Mouse (Mus musculus): ENCODE results near the gene Arid3a. TPM values are rescaled to one million over a fixed set of nuclear protein-coding genes. Genes with fewer than 3 reads are reported as not detected.

Arid3a gene
- polyA plus RNA-seq, 1 experiment from 2014 or later, result 5.8 TPM

DNA sequence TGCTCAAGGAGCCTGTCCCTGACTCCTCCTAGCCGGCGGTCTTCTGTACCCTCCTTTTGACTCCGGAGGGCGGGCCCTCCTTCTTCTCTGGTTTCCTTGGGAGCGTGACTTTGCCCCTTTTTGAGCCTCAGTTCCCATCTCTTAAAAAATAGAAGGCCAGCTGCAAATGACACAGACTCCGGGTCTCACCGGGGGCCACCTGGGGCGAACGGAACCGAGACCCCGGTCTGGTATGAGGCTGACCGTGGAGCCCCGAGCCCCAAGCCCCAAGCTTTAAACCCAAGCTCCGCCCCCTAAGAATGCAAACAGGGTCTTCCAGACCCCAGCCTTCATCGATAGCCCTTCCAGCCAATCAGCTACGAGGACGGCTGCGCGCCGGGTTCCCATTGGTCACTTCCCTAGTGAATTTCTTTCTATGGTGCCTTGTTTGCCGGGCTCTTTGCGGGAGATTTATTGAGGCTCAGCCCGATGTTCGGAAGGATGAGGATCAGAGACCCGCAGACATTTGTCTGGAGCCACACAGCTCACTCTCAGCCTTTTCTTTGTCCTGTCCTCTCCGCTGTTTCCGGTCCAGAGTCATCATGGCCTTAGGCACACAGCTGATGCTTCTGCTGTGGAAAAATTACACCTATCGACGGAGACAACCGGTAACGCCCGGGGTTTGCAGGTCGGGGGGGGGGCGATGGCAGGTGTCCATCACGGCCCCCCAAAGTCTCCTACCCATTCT lies 70.4 kb downstream of the Arid3a start:
- Histone ChIP-seq H3K27ac (ENCODE audit: low read length) (peak overlapping the region; percentile 97), H3K4me3 (ENCODE audit: low read depth, low read length) (peak overlapping the region; percentile 83), H3K4me2 (ENCODE audit: low read depth, low read length) (peak overlapping the region; percentile 82), H3K36me3 (ENCODE audit: control insufficient read depth, insufficient read depth) (peaks cover 4% of the 10 kb centered on the region; the same call in 1 of the 2 replicates), H3K27me3 (ENCODE audit: control insufficient read depth, insufficient read depth, low read depth, low read length) (no peaks in the 10 kb centered on the region), H3K9ac (ENCODE audit: low read depth, low read length) (peak overlapping the region; percentile 81), H3K4me1 (ENCODE audit: control insufficient read depth, low read depth, low read length) (peaks cover 37% of the 10 kb centered on the region), H3K9me3 (replicated peaks; ENCODE audit: control insufficient read depth, low read length) (no peaks in the 10 kb centered on the region)
- peak; percentile 75 for ATAC-seq (ENCODE audit: low read depth)
- WGBS (ENCODE audit: insufficient replicate concordance), result 2% methylated on average over 35 of the region's 35 CpGs

DNA sequence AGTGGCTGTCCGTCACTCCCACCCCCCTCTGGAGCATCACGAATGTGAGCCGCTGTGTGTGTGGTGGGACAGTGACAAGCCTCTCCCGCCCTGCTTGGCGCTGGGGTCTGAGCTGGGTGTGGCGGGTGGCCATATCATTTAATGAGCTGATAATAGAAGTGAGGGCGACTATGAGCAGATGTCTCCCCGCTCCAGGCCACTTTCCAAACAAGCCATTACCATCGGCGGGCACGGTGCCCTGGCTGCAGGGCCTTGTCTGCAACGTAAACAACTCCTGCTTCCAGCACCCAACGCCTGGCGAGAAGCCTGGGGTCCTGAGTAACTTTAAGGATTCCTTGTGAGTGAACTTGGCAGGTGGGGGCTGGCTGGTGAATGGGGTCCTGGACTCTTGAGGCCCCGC lies 71.0 kb downstream of the Arid3a start:
- peak overlapping the region; percentile 83 for H3K4me3 ChIP-seq (ENCODE audit: low read depth, low read length)
- peak overlapping the region; percentile 82 for H3K4me2 ChIP-seq (ENCODE audit: low read depth, low read length)
- H3K9me3 ChIP-seq (replicated peaks; ENCODE audit: control insufficient read depth, low read length), result no peaks in the 10 kb centered on the region
- WGBS (ENCODE audit: insufficient replicate concordance), result 21% methylated on average over 15 of the region's 15 CpGs
- peaks cover 42% of the 10 kb centered on the region for H3K4me1 ChIP-seq (ENCODE audit: control insufficient read depth, low read depth, low read length)
- ATAC-seq (ENCODE audit: low read depth), result peak; percentile 23; the same call in 1 of the 2 replicates
- 0 out of 2 replicates have a peak, but pooled peaks cover 3% of the 10 kb centered on the region for H3K36me3 ChIP-seq (ENCODE audit: control insufficient read depth, insufficient read depth)
- H3K9ac ChIP-seq (ENCODE audit: low read depth, low read length), result peak overlapping the region; percentile 81
- peak overlapping the region; percentile 97 for H3K27ac ChIP-seq (ENCODE audit: low read length)
- H3K27me3 ChIP-seq (ENCODE audit: control insufficient read depth, insufficient read depth, low read depth, low read length), result no peaks in the 10 kb centered on the region

DNA sequence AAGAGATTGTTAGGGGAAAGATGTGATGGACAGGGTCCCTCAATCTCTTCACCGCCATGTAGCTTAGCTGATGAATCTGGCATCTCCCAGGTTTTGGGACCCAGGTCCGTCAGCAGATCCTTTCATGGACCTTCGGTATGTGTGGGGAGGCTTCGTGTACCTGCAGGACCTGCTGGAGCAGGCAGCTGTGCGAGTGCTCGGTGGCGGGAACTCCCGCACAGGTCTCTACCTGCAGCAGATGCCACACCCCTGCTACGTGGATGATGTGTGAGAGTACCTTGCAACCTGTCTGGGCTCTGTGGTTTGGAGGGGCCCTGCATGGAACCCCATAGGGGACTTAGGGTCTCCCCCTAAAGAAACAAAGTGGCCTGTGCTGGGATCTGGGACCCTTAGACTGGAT lies 75.1 kb downstream of the Arid3a start:
- Histone ChIP-seq H3K36me3 (ENCODE audit: control insufficient read depth, insufficient read depth) (peaks cover 8% of the 10 kb centered on the region), H3K4me1 (ENCODE audit: control insufficient read depth, low read depth, low read length) (peaks cover 42% of the 10 kb centered on the region), H3K27me3 (ENCODE audit: control insufficient read depth, insufficient read depth, low read depth, low read length) (no peaks in the 10 kb centered on the region), H3K4me3 (ENCODE audit: low read depth, low read length) (no peak overlapping the region), H3K9ac (ENCODE audit: low read depth, low read length) (no peak overlapping the region), H3K9me3 (replicated peaks; ENCODE audit: control insufficient read depth, low read length) (no peaks in the 10 kb centered on the region), H3K4me2 (ENCODE audit: low read depth, low read length) (no peak overlapping the region), H3K27ac (ENCODE audit: low read length) (no peak overlapping the region)
- 90% methylated on average over 9 of the region's 9 CpGs for WGBS (ENCODE audit: insufficient replicate concordance)
- no peak for ATAC-seq (ENCODE audit: low read depth)

DNA sequence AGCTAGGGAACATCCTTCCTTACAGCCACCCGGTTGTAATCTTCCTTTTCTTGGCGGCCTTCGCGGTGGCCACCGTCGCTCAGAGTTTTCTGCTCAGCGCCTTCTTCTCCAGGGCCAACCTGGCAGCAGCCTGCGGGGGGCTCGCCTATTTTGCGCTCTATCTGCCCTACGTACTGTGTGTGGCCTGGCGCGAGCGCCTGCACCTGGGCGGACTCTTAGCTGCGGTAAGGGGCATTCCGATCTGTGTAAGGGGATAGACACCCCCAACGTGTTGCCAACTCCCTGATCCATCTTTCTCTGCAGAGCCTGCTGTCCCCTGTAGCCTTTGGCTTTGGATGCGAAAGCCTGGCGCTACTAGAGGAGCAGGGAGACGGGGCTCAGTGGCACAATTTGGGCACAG lies 76.0 kb downstream of the Arid3a start:
- H3K9ac ChIP-seq (ENCODE audit: low read depth, low read length), result no peak overlapping the region
- peaks cover 39% of the 10 kb centered on the region for H3K4me1 ChIP-seq (ENCODE audit: control insufficient read depth, low read depth, low read length)
- no peak for ATAC-seq (ENCODE audit: low read depth)
- no peak overlapping the region for H3K4me2 ChIP-seq (ENCODE audit: low read depth, low read length)
- H3K27me3 ChIP-seq (ENCODE audit: control insufficient read depth, insufficient read depth, low read depth, low read length), result no peaks in the 10 kb centered on the region
- WGBS (ENCODE audit: insufficient replicate concordance), result 58% methylated on average over 21 of the region's 21 CpGs
- H3K9me3 ChIP-seq (replicated peaks; ENCODE audit: control insufficient read depth, low read length), result no peaks in the 10 kb centered on the region
- H3K36me3 ChIP-seq (ENCODE audit: control insufficient read depth, insufficient read depth), result peaks cover 14% of the 10 kb centered on the region
- peak overlapping the region; percentile 45; the same call in 1 of the 2 replicates for H3K27ac ChIP-seq (ENCODE audit: low read length)
- H3K4me3 ChIP-seq (ENCODE audit: low read depth, low read length), result no peak overlapping the region

- H3K27ac ChIP-seq (ENCODE audit: low read length), result peak overlapping the region; percentile 45
- H3K9ac ChIP-seq (ENCODE audit: low read depth, low read length), result 0 out of 2 replicates have a peak overlapping the region, but pooled peaks have one; percentile 5
- no peaks in the 10 kb centered on the region for H3K9me3 ChIP-seq (replicated peaks; ENCODE audit: control insufficient read depth, low read length)
- H3K4me1 ChIP-seq (ENCODE audit: control insufficient read depth, low read depth, low read length), result peaks cover 33% of the 10 kb centered on the region
- H3K4me2 ChIP-seq (ENCODE audit: low read depth, low read length), result no peak overlapping the region
- H3K27me3 ChIP-seq (ENCODE audit: control insufficient read depth, insufficient read depth, low read depth, low read length), result no peaks in the 10 kb centered on the region
- 41% methylated on average over 9 of the region's 9 CpGs for WGBS (ENCODE audit: insufficient replicate concordance)
- no peak overlapping the region for H3K4me3 ChIP-seq (ENCODE audit: low read depth, low read length)
- peak; percentile 47 for ATAC-seq (ENCODE audit: low read depth)
- peaks cover 22% of the 10 kb centered on the region for H3K36me3 ChIP-seq (ENCODE audit: control insufficient read depth, insufficient read depth)
Measured at GRCm38 (mm10) chr10:80003374-80004232, 76.8 kb downstream of the Arid3a start.

DNA sequence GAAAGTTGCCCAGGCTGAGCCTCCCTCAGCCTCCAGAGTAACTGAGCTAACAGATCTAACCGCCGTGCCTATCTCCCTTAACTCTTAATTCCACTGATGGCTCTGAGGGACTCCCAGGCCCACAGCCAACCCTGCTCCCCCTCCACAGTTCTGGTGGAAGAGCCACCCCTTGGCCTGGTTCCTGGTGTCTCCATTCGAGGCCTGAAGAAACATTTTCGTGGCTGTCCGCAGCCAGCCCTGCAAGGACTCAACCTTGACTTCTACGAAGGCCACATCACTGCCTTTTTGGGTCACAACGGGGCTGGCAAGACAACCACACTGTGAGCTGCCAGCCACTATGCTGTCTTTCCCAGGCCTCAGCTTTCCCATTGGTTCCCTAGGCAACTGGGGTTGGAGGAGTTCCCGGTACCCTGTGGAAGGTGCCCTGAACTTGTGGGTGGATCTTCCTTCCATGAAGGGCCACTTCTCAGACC lies 77.4 kb downstream of the Arid3a start:
- no peak overlapping the region; the same call in 1 of the 2 replicates for H3K27ac ChIP-seq (ENCODE audit: low read length)
- no peak for ATAC-seq (ENCODE audit: low read depth)
- no peaks in the 10 kb centered on the region for H3K9me3 ChIP-seq (replicated peaks; ENCODE audit: control insufficient read depth, low read length)
- no peak overlapping the region for H3K4me2 ChIP-seq (ENCODE audit: low read depth, low read length)
- WGBS (ENCODE audit: insufficient replicate concordance), result 68% methylated on average over 8 of the region's 8 CpGs
- H3K36me3 ChIP-seq (ENCODE audit: control insufficient read depth, insufficient read depth), result peaks cover 29% of the 10 kb centered on the region
- no peak overlapping the region for H3K9ac ChIP-seq (ENCODE audit: low read depth, low read length)
- peaks cover 33% of the 10 kb centered on the region for H3K4me1 ChIP-seq (ENCODE audit: control insufficient read depth, low read depth, low read length)
- H3K27me3 ChIP-seq (ENCODE audit: control insufficient read depth, insufficient read depth, low read depth, low read length), result no peaks in the 10 kb centered on the region
- H3K4me3 ChIP-seq (ENCODE audit: low read depth, low read length), result no peak overlapping the region

Other genes starting within 250 kb of the Arid3a start
- 80.5 and 81.5 TPM in 2 replicates for gene Cdc34, start 244.8 kb upstream of the Arid3a start, polyA plus RNA-seq (2015; fragmentation: Nextera tagmentation; extraction: Ambion mirVana)
- 0.15 and 0.22 TPM in 2 replicates for gene Gzmm, start 238.0 kb upstream of the Arid3a start, polyA plus RNA-seq (2015; fragmentation: Nextera tagmentation; extraction: Ambion mirVana)
- 924 and 947 TPM in 2 replicates for gene Bsg, start 222.6 kb upstream of the Arid3a start, polyA plus RNA-seq (2015; fragmentation: Nextera tagmentation; extraction: Ambion mirVana)
- not detected in 2 replicates for gene Hcn2, start 210.4 kb upstream of the Arid3a start, polyA plus RNA-seq (2015; fragmentation: Nextera tagmentation; extraction: Ambion mirVana)
- 13.4 and 14.4 TPM in 2 replicates for gene Polrmt, start 180.5 kb upstream of the Arid3a start, polyA plus RNA-seq (2015; fragmentation: Nextera tagmentation; extraction: Ambion mirVana)
- not detected in 2 replicates for gene Fgf22, start 172.0 kb upstream of the Arid3a start, polyA plus RNA-seq (2015; fragmentation: Nextera tagmentation; extraction: Ambion mirVana)
- 17.4 and 26.2 TPM in 2 replicates for gene Rnf126, start 160.1 kb upstream of the Arid3a start, polyA plus RNA-seq (2015; fragmentation: Nextera tagmentation; extraction: Ambion mirVana)
- 1.0 TPM in 2 replicates for gene Fstl3, start 149.8 kb upstream of the Arid3a start, polyA plus RNA-seq (2015; fragmentation: Nextera tagmentation; extraction: Ambion mirVana)
- gene Prss57, start 136.1 kb upstream of the Arid3a start, polyA plus RNA-seq (2015; fragmentation: Nextera tagmentation; extraction: Ambion mirVana), result 6.3 and 7.1 TPM in 2 replicates
- gene Palm, start 133.5 kb upstream of the Arid3a start, polyA plus RNA-seq (2015; fragmentation: Nextera tagmentation; extraction: Ambion mirVana), result 7.9 and 8.0 TPM in 2 replicates
- 0.43 and 1.4 TPM in 2 replicates for gene Misp, start 106.1 kb upstream of the Arid3a start, polyA plus RNA-seq (2015; fragmentation: Nextera tagmentation; extraction: Ambion mirVana)
- 112 and 124 TPM in 2 replicates for gene Ptbp1, start 72.6 kb upstream of the Arid3a start, polyA plus RNA-seq (2015; fragmentation: Nextera tagmentation; extraction: Ambion mirVana)
- gene Prtn3, start 52.6 kb upstream of the Arid3a start, polyA plus RNA-seq (2015; fragmentation: Nextera tagmentation; extraction: Ambion mirVana), result 96.8 and 106 TPM in 2 replicates
- gene Plppr3, start 52.4 kb upstream of the Arid3a start, polyA plus RNA-seq (2015; fragmentation: Nextera tagmentation; extraction: Ambion mirVana), result 4.8 and 5.1 TPM in 2 replicates
- 204 and 208 TPM in 2 replicates for gene Elane, start 40.8 kb upstream of the Arid3a start, polyA plus RNA-seq (2015; fragmentation: Nextera tagmentation; extraction: Ambion mirVana)
- gene Cfd, start 36.2 kb upstream of the Arid3a start, polyA plus RNA-seq (2015; fragmentation: Nextera tagmentation; extraction: Ambion mirVana), result not detected in 2 replicates
- 14.7 and 15.3 TPM in 2 replicates for gene Med16, start 18.1 kb upstream of the Arid3a start, polyA plus RNA-seq (2015; fragmentation: Nextera tagmentation; extraction: Ambion mirVana)
- 2.5 TPM in 1 of 2 replicates, not detected in the other for gene Gm26602, start 16.2 kb upstream of the Arid3a start, polyA plus RNA-seq (2015; fragmentation: Nextera tagmentation; extraction: Ambion mirVana)
- gene Kiss1r, start 10.1 kb upstream of the Arid3a start, polyA plus RNA-seq (2015; fragmentation: Nextera tagmentation; extraction: Ambion mirVana), result 0.18 and 0.20 TPM in 2 replicates
- gene R3hdm4, start 5.8 kb upstream of the Arid3a start, polyA plus RNA-seq (2015; fragmentation: Nextera tagmentation; extraction: Ambion mirVana), result 47.1 and 49.3 TPM in 2 replicates
- 42.2 and 44.7 TPM in 2 replicates for gene Wdr18, start 33.1 kb downstream of the Arid3a start, polyA plus RNA-seq (2015; fragmentation: Nextera tagmentation; extraction: Ambion mirVana)
- 0.08 TPM in 1 of 2 replicates, not detected in the other for gene Grin3b, start 43.7 kb downstream of the Arid3a start, polyA plus RNA-seq (2015; fragmentation: Nextera tagmentation; extraction: Ambion mirVana)
- 3.0 and 4.8 TPM in 2 replicates for gene Tmem259, start 57.3 kb downstream of the Arid3a start, polyA plus RNA-seq (2015; fragmentation: Nextera tagmentation; extraction: Ambion mirVana)
- gene Cnn2, start 61.5 kb downstream of the Arid3a start, polyA plus RNA-seq (2015; fragmentation: Nextera tagmentation; extraction: Ambion mirVana), result 42.5 and 44.9 TPM in 2 replicates
- 8.6 and 9.0 TPM in 2 replicates for gene Abca7, start 69.5 kb downstream of the Arid3a start, polyA plus RNA-seq (2015; fragmentation: Nextera tagmentation; extraction: Ambion mirVana)
- gene Arhgap45, start 89.6 kb downstream of the Arid3a start, polyA plus RNA-seq (2015; fragmentation: Nextera tagmentation; extraction: Ambion mirVana), result 16.6 and 17.3 TPM in 2 replicates
- 66.8 and 70.1 TPM in 2 replicates for gene Polr2e, start 112.8 kb downstream of the Arid3a start, polyA plus RNA-seq (2015; fragmentation: Nextera tagmentation; extraction: Ambion mirVana)
- gene Gpx4, start 120.1 kb downstream of the Arid3a start, polyA plus RNA-seq (2015; fragmentation: Nextera tagmentation; extraction: Ambion mirVana), result 553 and 567 TPM in 2 replicates
- 10.3 and 11.8 TPM in 2 replicates for gene Sbno2, start 178.5 kb downstream of the Arid3a start, polyA plus RNA-seq (2015; fragmentation: Nextera tagmentation; extraction: Ambion mirVana)
- gene Stk11, start 188.8 kb downstream of the Arid3a start, polyA plus RNA-seq (2015; fragmentation: Nextera tagmentation; extraction: Ambion mirVana), result 13.2 and 14.4 TPM in 2 replicates
- 288 and 309 TPM in 2 replicates for gene Atp5d, start 211.6 kb downstream of the Arid3a start, polyA plus RNA-seq (2015; fragmentation: Nextera tagmentation; extraction: Ambion mirVana)
- 0.44 and 0.65 TPM in 2 replicates for gene Cbarp, start 213.8 kb downstream of the Arid3a start, polyA plus RNA-seq (2015; fragmentation: Nextera tagmentation; extraction: Ambion mirVana)
- gene Midn, start 221.2 kb downstream of the Arid3a start, polyA plus RNA-seq (2015; fragmentation: Nextera tagmentation; extraction: Ambion mirVana), result 2.3 and 2.6 TPM in 2 replicates
- gene Cirbp, start 238.9 kb downstream of the Arid3a start, polyA plus RNA-seq (2015; fragmentation: Nextera tagmentation; extraction: Ambion mirVana), result 13.8 and 14.2 TPM in 2 replicates
- 8.4 and 8.7 TPM in 2 replicates for gene 1600002K03Rik, start 245.9 kb downstream of the Arid3a start, polyA plus RNA-seq (2015; fragmentation: Nextera tagmentation; extraction: Ambion mirVana)